Mouse (Mus musculus) mouse embryonic stem cell (cell line): ENCODE results near the gene Olfr649.

Experiments
- in situ Hi-C, 2 experiments: fragments of 300-500 bp; cut with MboI; formaldehyde crosslinking; loops; 1 replicate in 1 of 2; 3 replicates in 1 of 2; pipeline ENCODE4 v1.14.3; 2019 to 2020; ENCODE audit warnings: low sequenced_read_pairs in 2 of 2, low pct_unique_long_range_greater_than_20kb in 1 of 2, mixed read lengths in 1 of 2; ENCODE audit not compliant: unreplicated experiment in 1 of 2

Olfr649 gene

GRCm38 (mm10) chr7:104150456-104150855, 45.3 kb downstream of the Olfr649 start, which contains the start of gene Ubqlnl:
Gene Ubqlnl, minus strand, starts transcription at chr7:104150556.
- in situ Hi-C loops = no loop called here

- in situ Hi-C loops = no loop called here
These were observed 52.6 kb downstream of the Olfr649 start, which contains the start of gene Ubqln3 for GRCm38 (mm10) chr7:104143179-104143578. Gene Ubqln3, minus strand, starts transcription at chr7:104143279.
